Mouse (Mus musculus) limb, embryonic 10.5 days (tissue): ENCODE data around the gene Gm37240. TPM values are rescaled to one million over a fixed set of nuclear protein-coding genes. Genes with fewer than 3 reads are reported as not detected.
"Not testable (repeated sequence)": the region's sequence is repeated elsewhere in the genome, so short reads cannot be mapped to it uniquely, and the experiment has no call there.

Source experiments
- DNase-seq: peaks from one replicate; pipeline ENCODE4 v3.0.0-alpha.2; 2017; ENCODE audit warnings: low spot score
- H3K27ac ChIP-seq: fragments of 300-500 bp; sonication (generic); 2 replicates; pipeline ENCODE4 v1.5.1; 2016; ENCODE audit warnings: mild to moderate bottlenecking
- H3K27me3 ChIP-seq: fragments of 300-500 bp; sonication (generic); 2 replicates; pipeline ENCODE4 v1.6.1; 2016; ENCODE audit warnings: low read depth, mild to moderate bottlenecking; ENCODE audit not compliant: poor library complexity, severe bottlenecking
- H3K36me3 ChIP-seq: fragments of 300-500 bp; sonication (generic); 2 replicates; pipeline ENCODE4 v1.6.1; 2016; ENCODE audit warnings: mild to moderate bottlenecking, moderate library complexity
- H3K4me1 ChIP-seq: fragments of 300-500 bp; sonication (generic); 2 replicates; pipeline ENCODE4 v1.6.1; 2016
- H3K4me3 ChIP-seq: fragments of 300-500 bp; sonication (generic); 2 replicates; pipeline ENCODE4 v1.5.1; 2016; ENCODE audit warnings: mild to moderate bottlenecking, moderate library complexity
- H3K9me3 ChIP-seq: fragments of 300-500 bp; sonication (generic); replicated peaks from 2 replicates; pipeline ENCODE4 v1.6.1; 2016; ENCODE audit warnings: mild to moderate bottlenecking
- WGBS: fragments of 180-500 bp; shearing (Covaris S2); methylation state at CpG from one replicate; pipeline ENCODE4 v1.1.7; 2016; 5-methylcytosine and 5-hydroxymethylcytosine counted together
- polyA plus RNA-seq: library from polyadenylated mRNA; unstranded; fragments of >200 nt; fragmentation: Nextera tagmentation; extraction: Ambion mirVana; gene quantifications from 2 replicates; pipeline ENCODE4 v1.2.1, GENCODE M21; 2016

The Gm37240 gene
- polyA plus RNA-seq, 1 experiment from 2014 or later, result 3.1 TPM

- H3K4me1 ChIP-seq, result no peaks in the 10 kb centered on the region
- WGBS, result 93% methylated on average over 4 of the region's 4 CpGs
- H3K27ac ChIP-seq, result no peak overlapping the region
- no peak for DNase-seq
- H3K4me3 ChIP-seq, result no peak overlapping the region
- H3K9me3 ChIP-seq, result no peaks in the 10 kb centered on the region
- H3K36me3 ChIP-seq, result no peaks in the 10 kb centered on the region
- H3K27me3 ChIP-seq, result no peaks in the 10 kb centered on the region
Observed at GRCm38 (mm10) chr3:84563415-84563814, 1323.9 kb downstream of the Gm37240 start.

DNA sequence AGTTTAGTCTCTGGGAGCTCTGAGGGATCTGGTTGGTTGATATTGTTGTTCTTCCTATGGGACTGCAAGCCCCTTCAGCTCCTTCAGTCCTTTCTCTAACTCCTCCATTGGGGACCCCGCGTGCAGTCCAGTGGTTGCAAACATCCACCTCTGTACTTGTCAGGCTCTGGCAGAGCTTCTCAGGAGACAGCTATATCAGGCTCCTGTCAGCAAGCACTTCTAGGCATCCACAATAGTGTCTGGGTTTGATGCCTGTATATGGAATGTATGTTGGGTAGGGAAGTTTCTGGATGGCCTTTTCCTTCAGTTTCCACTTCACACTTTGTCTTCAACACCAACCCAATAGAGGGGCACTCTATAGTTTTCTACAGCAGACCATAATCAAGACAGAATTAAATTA lies 1324.4 kb downstream of the Gm37240 start:
- not testable (repeated sequence) for H3K27ac ChIP-seq, H3K36me3 ChIP-seq, H3K4me1 ChIP-seq, H3K9me3 ChIP-seq, DNase-seq, H3K4me3 ChIP-seq, H3K27me3 ChIP-seq
- WGBS, result 93% methylated on average over 2 of the region's 2 CpGs

DNA sequence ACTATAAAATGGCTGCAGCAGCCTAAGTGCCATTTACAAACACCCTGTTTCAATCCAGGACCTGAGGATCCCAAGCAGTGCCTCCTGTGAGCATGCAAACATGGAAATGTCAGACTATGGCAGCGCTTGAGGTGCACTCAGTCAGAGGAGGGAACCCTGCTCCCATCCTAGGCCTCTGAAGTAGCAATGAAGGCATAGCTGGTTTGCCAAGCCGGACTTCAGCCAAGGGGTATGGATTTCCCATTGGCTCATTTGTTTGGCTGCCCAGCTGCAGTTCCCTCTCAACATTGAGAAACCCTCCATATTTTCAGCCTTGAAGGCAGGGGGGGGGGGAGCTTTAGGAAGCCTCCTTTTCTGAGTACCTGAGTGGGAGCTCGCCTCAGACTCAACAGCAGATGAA lies 1329.0 kb downstream of the Gm37240 start:
- Histone ChIP-seq H3K27ac (no peak overlapping the region), H3K4me1 (peaks cover 4% of the 10 kb centered on the region; the same call in 1 of the 2 replicates), H3K9me3 (no peaks in the 10 kb centered on the region), H3K4me3 (no peak overlapping the region), H3K27me3 (no peaks in the 10 kb centered on the region), H3K36me3 (no peaks in the 10 kb centered on the region)
- WGBS, result 93% methylated on average over 3 of the region's 3 CpGs
- DNase-seq, result no peak

GRCm38 (mm10) chr3:84555780-84556179 lies 1331.5 kb downstream of the Gm37240 start:
- Histone ChIP-seq H3K27me3 (no peaks in the 10 kb centered on the region), H3K27ac (no peak overlapping the region), H3K9me3 (no peaks in the 10 kb centered on the region), H3K36me3 (no peaks in the 10 kb centered on the region), H3K4me1 (peaks cover 4% of the 10 kb centered on the region; the same call in 1 of the 2 replicates), H3K4me3 (no peak overlapping the region)
- WGBS, result 92% methylated on average over 3 of the region's 3 CpGs
- no peak for DNase-seq

- peak; percentile 36 for DNase-seq
- Histone ChIP-seq H3K4me3 (no peak overlapping the region), H3K27me3 (no peaks in the 10 kb centered on the region), H3K4me1 (peaks cover 4% of the 10 kb centered on the region), H3K9me3 (no peaks in the 10 kb centered on the region), H3K36me3 (peaks cover 2% of the 10 kb centered on the region; the same call in 1 of the 2 replicates), H3K27ac (no peak overlapping the region)
- WGBS, result 72% methylated on average over 8 of the region's 8 CpGs
Observed at GRCm38 (mm10) chr3:84547177-84547576, 1340.1 kb downstream of the Gm37240 start.

DNA sequence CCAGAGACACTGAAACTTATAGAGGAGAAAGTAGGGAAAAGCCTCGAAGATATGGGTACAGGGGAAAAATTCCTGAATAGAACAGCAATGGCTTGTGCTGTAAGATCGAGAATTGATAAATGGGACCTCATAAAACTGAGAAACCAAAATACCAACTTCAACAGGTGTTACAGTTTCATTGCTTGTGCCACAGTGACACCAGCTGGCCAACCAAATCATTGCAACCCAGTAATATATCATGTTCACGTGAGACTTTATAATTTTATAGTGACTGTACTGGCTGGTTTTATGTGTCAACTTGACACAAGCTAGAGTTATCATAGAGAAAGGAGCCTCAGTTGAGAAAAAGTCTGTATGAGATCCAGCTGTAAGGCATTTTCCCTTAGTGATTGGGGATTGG lies 1344.9 kb downstream of the Gm37240 start:
- 30% methylated on average over 3 of the region's 3 CpGs for WGBS
- H3K36me3 ChIP-seq, H3K27ac ChIP-seq, H3K27me3 ChIP-seq, H3K4me3 ChIP-seq, H3K4me1 ChIP-seq, H3K9me3 ChIP-seq: not testable (repeated sequence)
- DNase-seq, result peak; percentile 57

DNA sequence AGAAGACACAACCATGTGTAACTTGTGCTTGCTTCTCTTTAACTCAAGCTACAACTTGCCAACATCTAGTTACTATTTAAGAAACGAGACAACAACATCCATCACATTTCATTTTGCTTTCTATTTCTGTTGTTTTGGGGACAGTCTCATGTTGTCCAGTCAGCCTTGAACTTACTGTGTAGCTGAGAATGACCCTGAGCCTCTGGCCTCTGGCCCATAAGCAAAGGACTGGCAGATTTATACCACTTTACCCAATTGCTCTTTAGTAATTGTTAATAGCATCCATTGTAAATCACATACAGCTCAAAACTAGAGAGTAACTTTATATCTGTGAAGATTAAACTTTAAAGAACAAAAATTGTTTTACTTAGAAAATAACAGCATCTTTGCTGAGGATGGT lies 1345.4 kb downstream of the Gm37240 start:
- Histone ChIP-seq H3K36me3 (no peaks in the 10 kb centered on the region), H3K4me1 (no peaks in the 10 kb centered on the region), H3K4me3 (no peak overlapping the region), H3K27me3 (no peaks in the 10 kb centered on the region), H3K27ac (no peak overlapping the region), H3K9me3 (no peaks in the 10 kb centered on the region)
- WGBS, result 94% methylated on average over 1 of the region's 1 CpGs
- no peak for DNase-seq

DNA sequence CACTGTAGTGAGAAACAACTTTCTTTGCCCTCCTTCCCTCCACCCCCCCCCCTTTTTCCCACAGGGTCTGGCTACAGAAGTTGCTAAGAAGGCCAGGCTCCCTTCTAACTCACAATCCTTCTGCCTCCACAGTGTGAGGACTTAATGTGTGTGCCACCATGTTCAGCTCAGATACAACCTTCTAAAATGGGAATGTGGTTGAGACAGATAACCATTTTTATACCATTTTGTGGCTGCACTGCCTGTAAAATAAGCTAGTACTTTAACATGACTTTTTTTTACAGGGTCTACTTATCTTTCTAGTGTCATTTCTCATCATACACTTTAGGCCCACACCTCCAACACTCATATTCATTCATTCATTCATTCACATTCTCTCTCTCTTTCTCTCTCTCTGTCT lies 1346.7 kb downstream of the Gm37240 start:
- Histone ChIP-seq H3K27ac (no peak overlapping the region), H3K9me3 (no peaks in the 10 kb centered on the region), H3K4me3 (no peak overlapping the region), H3K4me1 (no peaks in the 10 kb centered on the region), H3K36me3 (no peaks in the 10 kb centered on the region), H3K27me3 (no peaks in the 10 kb centered on the region)
- no peak for DNase-seq

- Histone ChIP-seq H3K4me1 (no peaks in the 10 kb centered on the region), H3K9me3 (no peaks in the 10 kb centered on the region), H3K4me3 (no peak overlapping the region), H3K27ac (no peak overlapping the region), H3K27me3 (no peaks in the 10 kb centered on the region), H3K36me3 (0 out of 2 replicates have a peak, but pooled peaks cover 2% of the 10 kb centered on the region)
- 89% methylated on average over 6 of the region's 6 CpGs for WGBS
- DNase-seq, result no peak
Observed at GRCm38 (mm10) chr3:84536987-84537386, 1350.3 kb downstream of the Gm37240 start.

- no peak overlapping the region for H3K4me3 ChIP-seq
- 86% methylated on average over 5 of the region's 5 CpGs for WGBS
- no peak for DNase-seq
- H3K27me3 ChIP-seq, result no peaks in the 10 kb centered on the region
- H3K4me1 ChIP-seq, result no peaks in the 10 kb centered on the region
- 0 out of 2 replicates have a peak, but pooled peaks cover 2% of the 10 kb centered on the region for H3K36me3 ChIP-seq
- H3K27ac ChIP-seq, result no peak overlapping the region
- no peaks in the 10 kb centered on the region for H3K9me3 ChIP-seq
Observed at GRCm38 (mm10) chr3:84533227-84533626, 1354.1 kb downstream of the Gm37240 start.

- Histone ChIP-seq H3K36me3 (peaks cover 12% of the 10 kb centered on the region), H3K27ac (no peak overlapping the region), H3K4me3 (no peak overlapping the region), H3K4me1 (no peaks in the 10 kb centered on the region), H3K9me3 (no peaks in the 10 kb centered on the region), H3K27me3 (no peaks in the 10 kb centered on the region)
- no peak for DNase-seq
- WGBS, result 80% methylated on average over 2 of the region's 2 CpGs
Observed at GRCm38 (mm10) chr3:84529021-84529420, 1358.3 kb downstream of the Gm37240 start.

GRCm38 (mm10) chr3:84524952-84525351 lies 1362.4 kb downstream of the Gm37240 start:
- no peaks in the 10 kb centered on the region for H3K4me1 ChIP-seq
- no peak overlapping the region for H3K4me3 ChIP-seq
- H3K36me3 ChIP-seq, result peaks cover 11% of the 10 kb centered on the region
- 91% methylated on average over 1 of the region's 1 CpGs for WGBS
- no peak for DNase-seq
- H3K27me3 ChIP-seq, result no peaks in the 10 kb centered on the region
- H3K27ac ChIP-seq, result no peak overlapping the region
- no peaks in the 10 kb centered on the region for H3K9me3 ChIP-seq

- no peak overlapping the region for H3K27ac ChIP-seq
Observed at GRCm38 (mm10) chr3:84516163-84516562, 1371.2 kb downstream of the Gm37240 start.

GRCm38 (mm10) chr3:84512774-84513515 lies 1374.4 kb downstream of the Gm37240 start:
- Histone ChIP-seq H3K4me3 (no peak overlapping the region), H3K4me1 (peaks cover 11% of the 10 kb centered on the region), H3K27me3 (no peaks in the 10 kb centered on the region), H3K9me3 (no peaks in the 10 kb centered on the region), H3K27ac (no peak overlapping the region), H3K36me3 (no peaks in the 10 kb centered on the region)
- no peak for DNase-seq
- 45% methylated on average over 6 of the region's 6 CpGs for WGBS

More at GRCm38 (mm10) chr3:84516163-84516562, 1371.2 kb downstream of the Gm37240 start:
- no peak for DNase-seq
- H3K4me1 ChIP-seq, result peaks cover 11% of the 10 kb centered on the region
- WGBS, result 88% methylated on average over 3 of the region's 3 CpGs
- H3K27me3 ChIP-seq, result no peaks in the 10 kb centered on the region
- no peaks in the 10 kb centered on the region for H3K9me3 ChIP-seq
- H3K36me3 ChIP-seq, result peaks cover 7% of the 10 kb centered on the region
- no peak overlapping the region for H3K4me3 ChIP-seq
